Mouse (Mus musculus) bone marrow macrophage, adult 2 months (primary cell): Measurements from ENCODE around the gene Fgd3.

Source experiments
- CTCF ChIP-seq: IDR thresholded peaks from 2 replicates; pipeline ENCODE4 v1.5.1; 2012; ENCODE audit warnings: low read depth, mild to moderate bottlenecking, low read length, moderate library complexity
- POLR2A ChIP-seq: IDR thresholded peaks from 2 replicates; pipeline ENCODE4 v1.6.1; 2012; ENCODE audit warnings: mild to moderate bottlenecking, low read depth, low read length, borderline replicate concordance

DNA sequence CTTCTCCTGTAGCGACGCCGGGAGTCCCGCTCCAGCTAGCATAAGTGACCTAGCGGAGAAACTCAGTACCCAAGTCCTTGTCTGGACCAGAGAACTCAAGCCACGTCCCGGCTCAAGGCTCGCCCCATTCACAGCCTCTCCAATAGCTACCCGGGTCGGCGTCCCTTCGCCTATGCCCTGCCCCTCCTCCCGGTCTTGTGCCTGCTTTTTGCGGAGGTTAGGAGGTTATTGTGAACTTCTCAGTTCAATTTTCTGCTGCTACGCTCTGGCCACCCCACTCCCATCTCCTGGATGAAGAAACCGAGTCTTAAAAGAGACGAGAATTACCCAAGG lies 103.9 kb downstream of the Fgd3 start:
- no peak for TF ChIP-seq POLR2A
- TF ChIP-seq CTCF = no peak
